Mouse (Mus musculus) midbrain, embryonic 13.5 days (tissue): ENCODE data around the gene Syt16. TPM values are rescaled to one million over a fixed set of nuclear protein-coding genes. Genes with fewer than 3 reads are reported as not detected.

ENCODE experiments used
- ATAC-seq: fragments of 200-750 bp; cut with Nextera tagmentation; 2 replicates; pipeline ENCODE4 v1.8.0; 2017; ENCODE audit warnings: mild to moderate bottlenecking, moderate TSS enrichment, moderate library complexity
- H3K27ac ChIP-seq: fragments of 300-500 bp; sonication (generic); 2 replicates; pipeline ENCODE4 v1.5.1; 2015; ENCODE audit warnings: inconsistent platforms, mild to moderate bottlenecking, moderate library complexity
- H3K27me3 ChIP-seq: fragments of 300-500 bp; sonication (generic); 2 replicates; pipeline ENCODE4 v1.6.1; 2015; ENCODE audit warnings: mild to moderate bottlenecking, inconsistent platforms
- H3K36me3 ChIP-seq: fragments of 300-500 bp; sonication (generic); 2 replicates; pipeline ENCODE4 v1.6.1; 2015; ENCODE audit warnings: mild to moderate bottlenecking, inconsistent platforms
- H3K4me1 ChIP-seq: fragments of 300-500 bp; sonication (generic); replicated peaks from 2 replicates; pipeline ENCODE4 v1.6.1; 2015; ENCODE audit warnings: inconsistent platforms
- H3K4me2 ChIP-seq: fragments of 300-500 bp; sonication (generic); replicated peaks from 2 replicates; pipeline ENCODE4 v1.6.1; 2015; ENCODE audit warnings: moderate library complexity, mild to moderate bottlenecking, inconsistent platforms
- H3K4me3 ChIP-seq: fragments of 300-500 bp; sonication (generic); replicated peaks from 2 replicates; pipeline ENCODE4 v1.5.1; 2015; ENCODE audit warnings: mild to moderate bottlenecking, inconsistent platforms
- H3K9ac ChIP-seq: fragments of 300-500 bp; sonication (generic); replicated peaks from 2 replicates; pipeline ENCODE4 v1.6.1; 2015; ENCODE audit warnings: mild to moderate bottlenecking, inconsistent platforms
- H3K9me3 ChIP-seq: fragments of 300-500 bp; sonication (generic); 2 replicates; pipeline ENCODE4 v1.6.1; 2016; ENCODE audit warnings: mild to moderate bottlenecking, inconsistent platforms
- WGBS: fragments of 180-500 bp; shearing (Covaris S2); methylation state at CpG from one replicate; pipeline ENCODE4 v1.1.7; 2015; 5-methylcytosine and 5-hydroxymethylcytosine counted together
- polyA plus RNA-seq: library from polyadenylated mRNA; unstranded; fragments of >200 nt; fragmentation: Nextera tagmentation; extraction: Ambion mirVana; gene quantifications from 2 replicates; pipeline ENCODE4 v1.2.1, GENCODE M21; 2015

Gene Syt16
- polyA plus RNA-seq, 1 experiment from 2014 or later = 45.2 TPM

DNA sequence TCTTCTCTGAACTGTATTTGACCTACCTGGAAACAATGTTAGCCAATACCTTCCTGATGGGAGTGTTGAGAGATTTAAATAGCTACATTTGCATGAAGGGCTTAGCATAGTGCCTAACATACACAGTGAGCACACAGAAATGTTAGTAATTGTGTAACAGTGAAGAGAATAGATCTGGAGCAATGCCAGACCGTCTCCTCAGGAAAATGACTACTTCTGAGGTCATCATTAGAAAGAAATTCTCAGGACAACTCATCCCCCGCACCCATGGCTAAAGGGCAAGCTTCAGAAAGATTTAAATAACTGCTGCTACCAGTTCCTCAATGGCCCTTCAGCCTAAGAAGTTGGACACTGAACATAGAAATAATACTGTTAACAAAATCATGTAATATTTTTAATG is 241.3 kb downstream of the Syt16 start:
- WGBS = 83% methylated on average over 2 of the region's 2 CpGs
- no peak for ATAC-seq
- Histone ChIP-seq H3K4me3 (no peak overlapping the region), H3K9me3 (no peaks in the 10 kb centered on the region), H3K4me1 (no peaks in the 10 kb centered on the region), H3K27ac (no peak overlapping the region), H3K27me3 (no peaks in the 10 kb centered on the region), H3K36me3 (peaks cover 6% of the 10 kb centered on the region; the same call in 1 of the 2 replicates), H3K4me2 (no peak overlapping the region), H3K9ac (no peak overlapping the region)

DNA sequence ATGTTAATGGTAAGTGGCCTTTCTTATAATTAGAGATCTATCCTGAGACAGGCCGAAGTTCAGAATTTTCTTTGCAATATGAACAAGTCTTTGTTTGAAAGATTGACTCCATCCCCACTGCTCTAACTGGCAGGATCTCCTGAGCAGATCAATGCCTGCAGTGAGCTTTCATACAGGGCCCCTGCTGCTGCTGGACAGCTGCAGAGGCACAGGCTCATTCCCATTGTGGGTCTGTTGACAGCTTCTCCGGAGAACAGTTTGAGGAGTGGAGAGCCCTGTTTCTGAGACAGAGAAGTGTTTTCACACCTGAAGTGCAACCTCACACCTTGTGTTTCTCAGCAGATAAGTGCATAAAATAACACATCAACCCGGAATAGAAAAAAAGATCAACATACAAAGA is 267.4 kb downstream of the Syt16 start:
- H3K9ac ChIP-seq = no peak overlapping the region
- H3K4me3 ChIP-seq = no peak overlapping the region
- no peaks in the 10 kb centered on the region for H3K27me3 ChIP-seq
- no peak for ATAC-seq
- no peaks in the 10 kb centered on the region for H3K4me1 ChIP-seq
- 55% methylated on average over 3 of the region's 3 CpGs for WGBS
- no peak overlapping the region for H3K4me2 ChIP-seq
- H3K27ac ChIP-seq = 0 out of 2 replicates have a peak overlapping the region, but pooled peaks have one; percentile 17
- no peaks in the 10 kb centered on the region for H3K9me3 ChIP-seq
- no peaks in the 10 kb centered on the region; the same call in 1 of the 2 replicates for H3K36me3 ChIP-seq

- no peaks in the 10 kb centered on the region for H3K27me3 ChIP-seq
- H3K36me3 ChIP-seq = no peaks in the 10 kb centered on the region; the same call in 1 of the 2 replicates
- no peaks in the 10 kb centered on the region for H3K9me3 ChIP-seq
- WGBS = 96% methylated on average over 4 of the region's 4 CpGs
- no peaks in the 10 kb centered on the region for H3K4me1 ChIP-seq
- H3K9ac ChIP-seq = no peak overlapping the region
- no peak overlapping the region for H3K4me3 ChIP-seq
- H3K27ac ChIP-seq = no peak overlapping the region
- ATAC-seq = no peak
- H3K4me2 ChIP-seq = no peak overlapping the region
Observed at GRCm38 (mm10) chr12:74267049-74267448, 269.6 kb downstream of the Syt16 start.

- Histone ChIP-seq H3K27ac (no peak overlapping the region), H3K36me3 (no peaks in the 10 kb centered on the region; the same call in 1 of the 2 replicates), H3K9me3 (no peaks in the 10 kb centered on the region), H3K4me3 (no peak overlapping the region), H3K4me2 (no peak overlapping the region), H3K4me1 (no peaks in the 10 kb centered on the region), H3K27me3 (no peaks in the 10 kb centered on the region), H3K9ac (no peak overlapping the region)
- ATAC-seq = no peak
- 58% methylated on average over 15 of the region's 15 CpGs for WGBS
Observed at GRCm38 (mm10) chr12:74268644-74269285, 271.3 kb downstream of the Syt16 start.

GRCm38 (mm10) chr12:74272545-74272944 is 275.1 kb downstream of the Syt16 start:
- Histone ChIP-seq H3K36me3 (no peaks in the 10 kb centered on the region; the same call in 1 of the 2 replicates), H3K27me3 (no peaks in the 10 kb centered on the region), H3K9me3 (no peaks in the 10 kb centered on the region), H3K27ac (no peak overlapping the region), H3K9ac (no peak overlapping the region), H3K4me3 (no peak overlapping the region), H3K4me1 (no peaks in the 10 kb centered on the region), H3K4me2 (no peak overlapping the region)
- ATAC-seq = no peak
- 90% methylated on average over 17 of the region's 17 CpGs for WGBS

DNA sequence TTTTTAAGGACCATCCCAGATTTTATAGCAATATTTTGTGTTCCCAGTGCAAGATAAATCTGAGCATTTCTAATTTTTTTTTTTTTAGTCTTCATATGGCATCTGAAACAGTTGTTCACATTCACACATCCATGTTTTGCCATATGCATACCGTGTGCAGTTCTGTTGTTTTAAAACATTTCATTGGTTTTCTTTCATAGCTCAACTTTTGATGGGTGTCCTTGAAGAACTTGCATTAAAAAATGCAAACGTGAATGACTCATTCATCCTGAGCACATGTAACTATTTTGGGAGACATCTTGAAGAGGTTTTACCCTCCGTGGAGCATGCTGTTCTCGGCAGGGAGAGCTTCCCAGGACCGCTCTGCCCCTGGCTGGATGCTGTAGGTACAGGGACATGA is 279.8 kb downstream of the Syt16 start:
- no peaks in the 10 kb centered on the region for H3K36me3 ChIP-seq
- H3K27me3 ChIP-seq = 0 out of 2 replicates have a peak, but pooled peaks cover 5% of the 10 kb centered on the region
- WGBS = 89% methylated on average over 5 of the region's 5 CpGs
- H3K4me2 ChIP-seq = no peak overlapping the region
- H3K4me3 ChIP-seq = no peak overlapping the region
- no peak overlapping the region for H3K9ac ChIP-seq
- no peak overlapping the region for H3K27ac ChIP-seq
- ATAC-seq = no peak
- no peaks in the 10 kb centered on the region for H3K4me1 ChIP-seq
- H3K9me3 ChIP-seq = no peaks in the 10 kb centered on the region

- H3K27ac ChIP-seq = no peak overlapping the region
- H3K36me3 ChIP-seq = no peaks in the 10 kb centered on the region
- WGBS = 90% methylated on average over 4 of the region's 4 CpGs
- no peaks in the 10 kb centered on the region for H3K9me3 ChIP-seq
- no peak overlapping the region for H3K9ac ChIP-seq
- H3K4me3 ChIP-seq = no peak overlapping the region
- H3K4me2 ChIP-seq = no peak overlapping the region
- H3K4me1 ChIP-seq = peaks cover 21% of the 10 kb centered on the region
- ATAC-seq = no peak
- peaks cover 33% of the 10 kb centered on the region for H3K27me3 ChIP-seq
Observed at GRCm38 (mm10) chr12:74281403-74281802, 283.9 kb downstream of the Syt16 start.

DNA sequence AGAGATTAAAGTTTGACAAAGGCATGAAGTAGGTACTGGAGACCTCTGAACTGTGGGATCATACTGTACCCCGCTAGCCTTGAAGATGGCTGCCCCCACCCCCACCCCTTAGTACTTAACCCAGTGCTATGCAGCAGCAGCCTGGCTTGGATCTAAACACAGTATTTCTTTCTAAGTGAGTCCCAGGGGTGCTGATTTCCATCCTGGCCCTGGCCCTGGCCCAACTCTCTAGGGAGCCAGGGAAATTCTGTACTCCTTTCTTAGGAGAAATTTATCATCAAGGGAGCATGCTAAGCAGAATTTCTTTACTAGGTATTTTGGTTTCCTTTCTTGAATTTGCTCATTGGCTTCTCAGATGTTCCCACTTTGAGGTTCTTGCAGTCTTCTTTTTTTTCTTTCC is 285.4 kb downstream of the Syt16 start:
- Histone ChIP-seq H3K4me2 (no peak overlapping the region), H3K4me3 (no peak overlapping the region), H3K9me3 (no peaks in the 10 kb centered on the region), H3K9ac (no peak overlapping the region), H3K4me1 (peaks cover 21% of the 10 kb centered on the region), H3K27ac (no peak overlapping the region), H3K27me3 (peaks cover 33% of the 10 kb centered on the region), H3K36me3 (no peaks in the 10 kb centered on the region)
- WGBS = 83% methylated on average over 1 of the region's 1 CpGs
- ATAC-seq = no peak

- peak; percentile 97 for ATAC-seq
- Histone ChIP-seq H3K27me3 (peaks cover 33% of the 10 kb centered on the region), H3K4me1 (peaks cover 26% of the 10 kb centered on the region), H3K27ac (no peak overlapping the region), H3K9me3 (no peaks in the 10 kb centered on the region), H3K4me3 (peak overlapping the region; percentile 45), H3K4me2 (peak overlapping the region; percentile 86), H3K9ac (peak overlapping the region; percentile 57), H3K36me3 (no peaks in the 10 kb centered on the region)
- WGBS = under 1% methylated on average over 49 of the region's 49 CpGs
Observed at GRCm38 (mm10) chr12:74284020-74284684, 286.7 kb downstream of the Syt16 start.

- peak; percentile 38 for ATAC-seq
- Histone ChIP-seq H3K36me3 (no peaks in the 10 kb centered on the region), H3K4me2 (peak overlapping the region; percentile 86), H3K9me3 (no peaks in the 10 kb centered on the region), H3K9ac (peak overlapping the region; percentile 57), H3K27ac (no peak overlapping the region), H3K27me3 (peaks cover 33% of the 10 kb centered on the region), H3K4me1 (peaks cover 31% of the 10 kb centered on the region), H3K4me3 (peak overlapping the region; percentile 45)
- WGBS = 3% methylated on average over 11 of the region's 11 CpGs
Observed at GRCm38 (mm10) chr12:74284685-74285054, 287.2 kb downstream of the Syt16 start.

DNA sequence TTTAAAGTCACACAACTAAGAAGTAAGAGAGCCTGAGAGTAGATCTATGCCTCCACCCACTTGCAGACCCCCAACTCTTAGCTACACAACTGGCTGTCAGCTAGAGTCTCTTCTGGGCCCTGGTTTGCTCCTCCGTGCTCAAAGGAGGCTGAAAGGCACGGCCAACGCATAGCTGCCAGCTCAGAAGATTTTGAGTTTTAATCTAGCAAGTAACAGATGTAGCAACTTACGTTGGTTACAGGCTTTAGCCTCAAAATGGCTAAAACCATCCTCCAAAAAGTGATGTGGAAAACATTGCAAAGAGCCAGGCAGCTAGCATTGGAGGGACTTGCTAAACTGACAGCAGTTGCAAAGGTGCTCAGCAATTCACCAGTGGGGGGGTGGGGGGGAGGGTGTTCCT is 293.5 kb downstream of the Syt16 start:
- Histone ChIP-seq H3K4me2 (no peak overlapping the region), H3K27ac (no peak overlapping the region), H3K4me1 (0 out of 2 replicates have a peak, but pooled peaks cover 13% of the 10 kb centered on the region), H3K27me3 (peaks cover 3% of the 10 kb centered on the region), H3K9ac (no peak overlapping the region), H3K36me3 (no peaks in the 10 kb centered on the region), H3K4me3 (no peak overlapping the region), H3K9me3 (no peaks in the 10 kb centered on the region)
- WGBS = 85% methylated on average over 4 of the region's 4 CpGs
- no peak for ATAC-seq

GRCm38 (mm10) chr12:74293624-74294023 is 296.2 kb downstream of the Syt16 start:
- no peak overlapping the region for H3K27ac ChIP-seq
- H3K4me2 ChIP-seq = no peak overlapping the region
- no peak for ATAC-seq

More at GRCm38 (mm10) chr12:74293624-74294023, 296.2 kb downstream of the Syt16 start:
- Histone ChIP-seq H3K36me3 (no peaks in the 10 kb centered on the region), H3K9me3 (no peaks in the 10 kb centered on the region), H3K9ac (no peak overlapping the region), H3K4me3 (no peak overlapping the region), H3K4me1 (0 out of 2 replicates have a peak, but pooled peaks cover 10% of the 10 kb centered on the region), H3K27me3 (no peaks in the 10 kb centered on the region)
- 7% methylated on average over 4 of the region's 4 CpGs for WGBS
